Mouse (Mus musculus) bone marrow, adult 2 months (tissue): Measurements from ENCODE around the gene Bicra.

Experiments
- CTCF ChIP-seq: fragments of 200-500 bp; IDR thresholded peaks from 2 replicates; pipeline ENCODE4 v1.5.1; 2011; ENCODE audit warnings: low read length, control low read depth; ENCODE audit not compliant: control insufficient read depth, insufficient read depth
- POLR2A ChIP-seq: fragments of 200-500 bp; IDR thresholded peaks from 2 replicates; pipeline ENCODE4 v1.6.1; 2011; ENCODE audit warnings: low read depth, mild to moderate bottlenecking, control low read depth, low read length, borderline replicate concordance; ENCODE audit not compliant: control insufficient read depth

DNA sequence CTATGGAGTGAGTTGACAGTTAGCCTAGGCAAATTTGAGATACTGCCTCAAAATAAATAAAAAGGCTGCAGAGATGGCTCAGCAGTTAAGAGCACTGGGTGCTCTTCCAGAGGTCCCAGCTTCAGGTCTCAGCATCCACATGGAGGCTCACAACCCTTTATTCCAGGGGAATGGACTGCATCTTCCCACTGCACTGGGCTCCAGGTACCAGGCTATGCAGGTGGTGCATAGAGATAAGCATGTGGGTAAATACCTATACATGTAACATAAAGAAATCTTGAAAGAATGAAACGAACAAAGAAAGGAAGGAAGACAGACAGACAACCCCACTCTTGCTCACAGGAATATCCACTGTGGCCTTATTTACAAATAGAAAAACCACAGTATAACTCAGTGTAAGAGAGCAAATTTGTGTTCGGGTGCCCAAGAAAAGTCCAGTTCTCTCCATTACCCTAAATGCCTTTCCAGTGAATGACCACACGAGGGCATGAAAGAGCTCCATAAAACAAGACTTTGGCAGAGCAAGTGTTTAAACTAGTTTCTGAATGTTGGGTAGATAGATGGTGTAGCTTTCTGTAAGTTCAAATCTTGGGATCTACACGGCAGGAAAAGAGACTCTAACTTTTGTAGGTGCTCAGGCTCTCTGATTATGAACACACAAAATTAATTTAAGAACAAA, 64.9 kb downstream of the Bicra start:
- TF ChIP-seq CTCF (0 out of 2 replicates have a peak, but pooled peaks have one; percentile 26), POLR2A (no peak)
